Mouse (Mus musculus) liver, embryonic 14.5 days (tissue): ENCODE results near the gene Trem1.

Source experiments
- CTCF ChIP-seq: IDR thresholded peaks from 2 replicates; pipeline ENCODE4 v1.5.1; 2016; ENCODE audit warnings: antibody characterized with exemption, low read depth, control low read depth
- EP300 ChIP-seq: IDR thresholded peaks from 2 replicates; pipeline ENCODE4 v1.6.1; 2016; ENCODE audit warnings: antibody characterized with exemption, low read depth

GRCm38 (mm10) chr17:48263741-48264362 is 31.3 kb downstream of the Trem1 start, which contains the start of gene Treml4:
- TF ChIP-seq CTCF (no peak), EP300 (no peak)
